Mouse (Mus musculus) neural tube, embryonic 14.5 days (tissue): ENCODE measurements around the gene Lima1. TPM values are rescaled to one million over a fixed set of nuclear protein-coding genes. Genes with fewer than 3 reads are reported as not detected.
A peak's percentile ranks its signal among the peaks of the same experiment; 100 is the strongest.
"Not testable (repeated sequence)": the region's sequence is repeated elsewhere in the genome, so short reads cannot be mapped to it uniquely, and the experiment has no call there.

Experiments
- ATAC-seq: fragments of 200-750 bp; cut with Nextera tagmentation; 2 replicates; pipeline ENCODE4 v1.8.0; 2017; ENCODE audit warnings: low read depth, mild to moderate bottlenecking, moderate TSS enrichment, moderate library complexity
- H3K27ac ChIP-seq: fragments of 300-500 bp; sonication (generic); 2 replicates; pipeline ENCODE4 v1.5.1; 2014; ENCODE audit warnings: low read depth, mild to moderate bottlenecking, control low read depth, low read length, moderate library complexity, mixed read lengths
- H3K27me3 ChIP-seq: fragments of 300-500 bp; sonication (generic); 2 replicates; pipeline ENCODE4 v1.6.1; 2014; ENCODE audit warnings: low read length; ENCODE audit not compliant: control insufficient read depth, insufficient read depth
- H3K36me3 ChIP-seq: fragments of 300-500 bp; sonication (generic); 2 replicates; pipeline ENCODE4 v1.6.1; 2014; ENCODE audit warnings: low read length, mixed read lengths; ENCODE audit not compliant: control insufficient read depth, insufficient read depth
- H3K4me1 ChIP-seq: fragments of 300-500 bp; sonication (generic); 2 replicates; pipeline ENCODE4 v1.6.1; 2014; ENCODE audit warnings: low read length; ENCODE audit not compliant: control insufficient read depth, insufficient read depth
- H3K4me2 ChIP-seq: fragments of 300-500 bp; sonication (generic); 2 replicates; pipeline ENCODE4 v1.6.1; 2014; ENCODE audit warnings: mild to moderate bottlenecking, low read depth, low read length, control low read depth
- H3K4me3 ChIP-seq: fragments of 300-500 bp; sonication (generic); 2 replicates; pipeline ENCODE4 v1.5.1; 2014; ENCODE audit warnings: low read depth, low read length, control low read depth, mixed read lengths
- H3K9ac ChIP-seq: fragments of 300-500 bp; sonication (generic); replicated peaks from 2 replicates; pipeline ENCODE4 v1.6.1; 2014; ENCODE audit warnings: low read depth, mild to moderate bottlenecking, control low read depth, low read length, mixed read lengths
- H3K9me3 ChIP-seq: fragments of 300-500 bp; sonication (generic); 2 replicates; pipeline ENCODE4 v1.6.1; 2016; ENCODE audit warnings: low read length; ENCODE audit not compliant: control insufficient read depth
- WGBS: fragments of 180-500 bp; shearing (Covaris S2); extraction: QIAGEN DNeasy Blood & Tissue Kit; methylation state at CpG from one replicate; pipeline ENCODE4 v1.1.7; 2014; 5-methylcytosine and 5-hydroxymethylcytosine counted together
- polyA plus RNA-seq: library from polyadenylated mRNA; unstranded; fragments of >200 nt; fragmentation: Nextera tagmentation; extraction: Ambion mirVana; gene quantifications from 2 replicates; pipeline ENCODE4 v1.2.1, GENCODE M21; 2014

Lima1 gene
- polyA plus RNA-seq, 1 experiment from 2014 or later: 14.9 TPM

DNA sequence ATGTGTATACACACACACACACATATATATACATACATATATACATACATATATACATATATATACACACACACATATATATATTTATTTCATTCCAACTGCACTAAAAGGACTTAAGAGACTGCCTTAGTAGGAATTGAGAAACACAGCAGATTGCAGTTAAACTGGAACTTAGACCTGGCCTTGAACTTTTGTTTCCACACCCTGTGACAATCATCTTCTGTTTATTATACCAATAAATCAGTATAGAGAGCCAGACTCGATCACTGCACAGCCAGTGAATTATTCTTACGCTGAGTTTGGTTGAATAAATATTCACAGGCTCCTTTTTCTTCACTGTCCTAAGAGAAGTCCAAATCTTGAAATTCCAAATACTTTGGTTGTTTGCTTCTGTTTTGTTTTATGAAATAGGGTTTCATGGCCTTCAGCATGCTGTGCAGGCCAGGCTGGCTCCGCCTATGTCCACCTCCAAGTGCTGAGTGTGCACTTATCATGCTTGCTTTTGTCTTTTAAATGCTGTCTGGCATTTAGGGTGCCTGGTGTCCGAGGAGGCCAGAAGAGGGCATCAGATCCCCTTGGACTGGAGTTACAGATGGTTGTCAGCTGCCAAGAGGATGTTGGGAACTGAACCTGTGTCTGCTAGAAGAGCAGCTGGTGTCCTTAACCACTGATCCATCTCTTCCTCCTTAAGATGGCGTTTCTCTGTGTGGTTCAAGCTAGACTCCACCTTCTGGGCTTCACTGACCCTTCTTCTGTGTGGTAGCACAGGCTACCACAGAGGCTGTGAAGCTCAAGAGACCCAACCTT is 41.4 kb downstream of the Lima1 start:
- Histone ChIP-seq H3K4me1 (no peaks in the 10 kb centered on the region), H3K9me3 (no peaks in the 10 kb centered on the region), H3K36me3 (no peaks in the 10 kb centered on the region), H3K27me3 (no peaks in the 10 kb centered on the region), H3K9ac (no peak overlapping the region), H3K4me3 (no peak overlapping the region), H3K27ac (no peak overlapping the region), H3K4me2 (no peak overlapping the region)
- 76% methylated on average over 5 of the region's 5 CpGs for WGBS
- ATAC-seq: no peak

DNA sequence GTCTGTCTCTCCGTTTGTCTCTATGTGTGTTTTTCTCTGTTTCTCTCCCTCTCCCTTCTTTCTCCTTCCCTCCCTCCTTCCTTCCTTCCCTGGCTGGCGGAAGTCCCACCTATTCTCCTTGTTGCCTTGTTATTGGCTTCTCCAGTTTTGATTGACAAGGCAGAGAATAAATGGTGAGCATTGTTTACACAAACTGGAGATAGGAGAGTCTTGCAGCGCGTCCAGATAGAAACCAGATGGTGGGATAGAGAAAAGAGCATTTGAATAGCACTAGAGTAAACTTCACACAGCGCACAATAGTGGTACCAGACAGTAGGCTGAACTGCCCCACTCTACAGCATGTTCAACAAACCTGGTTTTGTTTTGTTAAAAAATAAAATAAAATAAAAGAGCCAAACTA is 43.7 kb downstream of the Lima1 start:
- no peaks in the 10 kb centered on the region for H3K36me3 ChIP-seq
- 82% methylated on average over 5 of the region's 5 CpGs for WGBS
- H3K9ac ChIP-seq: no peak overlapping the region
- H3K4me1 ChIP-seq: no peaks in the 10 kb centered on the region
- no peak for ATAC-seq
- H3K27me3 ChIP-seq: no peaks in the 10 kb centered on the region
- H3K4me3 ChIP-seq: no peak overlapping the region
- no peak overlapping the region for H3K4me2 ChIP-seq
- H3K9me3 ChIP-seq: no peaks in the 10 kb centered on the region
- H3K27ac ChIP-seq: no peak overlapping the region

DNA sequence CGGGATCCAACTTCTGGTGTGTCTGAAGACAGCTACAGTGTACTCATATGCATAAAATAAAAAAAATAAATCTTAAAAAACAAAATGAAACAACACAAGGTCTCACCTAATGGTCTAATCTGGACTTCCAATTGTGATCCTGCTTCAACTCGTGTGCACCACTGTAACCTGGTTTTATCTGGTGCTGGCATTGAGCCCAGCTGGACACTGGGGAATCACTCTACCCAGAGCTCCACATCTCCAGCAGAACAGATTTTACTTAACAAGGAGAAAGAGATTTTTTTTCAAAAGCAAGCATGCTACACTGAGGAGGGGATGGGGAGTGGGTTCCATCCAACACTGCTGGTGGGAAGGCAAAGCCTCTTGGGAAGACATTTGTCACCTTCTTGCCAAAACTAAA is 47.2 kb downstream of the Lima1 start:
- ATAC-seq: no peak
- H3K9ac ChIP-seq: no peak overlapping the region
- no peaks in the 10 kb centered on the region for H3K36me3 ChIP-seq
- H3K9me3 ChIP-seq: no peaks in the 10 kb centered on the region
- WGBS: 73% methylated on average over 2 of the region's 2 CpGs
- no peaks in the 10 kb centered on the region for H3K27me3 ChIP-seq
- no peak overlapping the region for H3K4me2 ChIP-seq
- H3K4me1 ChIP-seq: no peaks in the 10 kb centered on the region
- H3K27ac ChIP-seq: no peak overlapping the region
- no peak overlapping the region for H3K4me3 ChIP-seq

DNA sequence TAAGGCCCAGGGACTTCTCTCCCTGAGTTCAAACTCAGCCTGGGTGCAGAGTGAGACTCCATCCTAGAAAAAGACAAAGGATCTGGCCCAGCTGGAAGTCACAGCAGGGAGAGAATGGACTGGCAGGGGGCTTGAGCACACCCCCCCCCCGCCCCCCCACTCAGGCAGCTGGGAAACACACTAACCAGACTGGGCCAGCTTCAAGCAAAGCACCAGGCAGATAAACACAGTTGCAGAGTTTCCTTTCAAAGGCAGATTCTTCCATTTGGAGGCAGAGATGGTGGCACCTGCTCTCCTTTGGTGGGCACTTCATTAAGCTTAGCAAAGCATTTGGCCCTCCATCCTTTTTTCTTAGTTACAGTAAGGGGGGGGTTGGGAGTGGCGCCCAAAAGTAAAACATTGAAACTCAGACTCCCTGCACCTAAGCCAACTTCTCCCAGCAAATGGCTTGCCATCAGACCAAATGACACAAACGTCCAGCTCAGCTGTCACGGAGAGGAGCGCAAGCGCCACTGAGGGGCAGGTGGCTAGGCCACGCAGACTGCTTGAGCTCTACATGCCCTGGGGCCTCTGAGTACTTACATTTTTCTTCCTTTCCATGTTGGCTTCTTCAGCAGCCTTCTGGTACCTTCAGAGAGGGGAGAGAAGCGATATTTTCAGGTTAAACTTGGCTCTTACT is 48.9 kb downstream of the Lima1 start:
- Histone ChIP-seq H3K27ac (no peak overlapping the region), H3K9ac (no peak overlapping the region), H3K9me3 (no peaks in the 10 kb centered on the region)

DNA sequence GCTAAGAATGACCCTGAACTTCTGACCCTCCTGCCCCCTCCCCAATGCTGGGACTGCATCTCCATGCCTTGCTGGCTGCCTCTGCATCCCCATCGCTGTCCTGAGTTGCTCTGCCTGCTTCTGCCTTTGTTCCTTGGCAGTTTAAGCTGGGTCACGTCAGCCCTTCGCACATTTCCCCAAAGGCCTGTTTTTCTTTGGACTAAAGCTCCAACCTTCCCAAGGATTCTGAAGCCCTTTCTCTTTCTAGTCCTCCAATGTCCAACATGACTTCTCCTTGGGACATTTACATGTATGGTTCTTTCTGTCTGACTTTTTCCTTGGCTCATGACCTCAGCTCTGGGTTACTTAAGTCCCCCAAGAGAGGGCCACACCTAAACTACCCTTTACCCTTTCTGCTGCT is 50.0 kb downstream of the Lima1 start:
- H3K4me1 ChIP-seq: no peaks in the 10 kb centered on the region
- ATAC-seq: no peak
- H3K27ac ChIP-seq: no peak overlapping the region
- no peak overlapping the region for H3K4me3 ChIP-seq
- H3K9me3 ChIP-seq: no peaks in the 10 kb centered on the region
- H3K36me3 ChIP-seq: no peaks in the 10 kb centered on the region
- H3K27me3 ChIP-seq: no peaks in the 10 kb centered on the region
- no peak overlapping the region for H3K4me2 ChIP-seq
- WGBS: 77% methylated on average over 3 of the region's 3 CpGs
- H3K9ac ChIP-seq: no peak overlapping the region

More for the DNA sequence above, 48.9 kb downstream of the Lima1 start:
- no peaks in the 10 kb centered on the region for H3K36me3 ChIP-seq
- H3K4me2 ChIP-seq: no peak overlapping the region
- H3K4me3 ChIP-seq: no peak overlapping the region
- WGBS: 55% methylated on average over 8 of the region's 8 CpGs
- H3K27me3 ChIP-seq: no peaks in the 10 kb centered on the region
- no peak for ATAC-seq
- no peaks in the 10 kb centered on the region for H3K4me1 ChIP-seq

GRCm38 (mm10) chr15:99823322-99823898 is 51.8 kb downstream of the Lima1 start:
- H3K27ac ChIP-seq: no peak overlapping the region
- no peak overlapping the region for H3K9ac ChIP-seq
- H3K36me3 ChIP-seq: no peaks in the 10 kb centered on the region
- H3K4me2 ChIP-seq: no peak overlapping the region
- no peak overlapping the region for H3K4me3 ChIP-seq
- peaks cover 14% of the 10 kb centered on the region for H3K4me1 ChIP-seq
- no peak for ATAC-seq
- no peaks in the 10 kb centered on the region for H3K9me3 ChIP-seq
- no peaks in the 10 kb centered on the region for H3K27me3 ChIP-seq
- 72% methylated on average over 8 of the region's 8 CpGs for WGBS

DNA sequence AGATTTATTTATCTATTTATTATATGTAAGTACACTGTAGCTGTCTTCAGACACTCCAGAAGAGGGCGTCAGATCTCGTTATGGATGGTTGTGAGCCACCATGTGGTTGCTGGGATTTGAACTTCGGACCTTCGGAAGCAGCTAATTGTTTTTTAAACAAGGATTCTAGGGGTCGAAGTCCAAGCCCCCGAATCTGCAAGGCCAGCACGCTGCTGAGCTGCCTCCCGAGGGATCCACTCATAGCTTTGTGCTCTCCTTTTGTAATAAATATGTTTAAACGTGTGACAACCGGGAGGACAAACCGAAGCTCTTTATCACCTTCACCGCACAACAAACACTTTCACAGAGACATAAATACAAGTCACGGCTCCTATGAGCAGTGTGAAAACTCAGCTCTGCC is 52.8 kb downstream of the Lima1 start:
- H3K4me1 ChIP-seq: peaks cover 19% of the 10 kb centered on the region
- H3K4me2 ChIP-seq, H3K9ac ChIP-seq, H3K9me3 ChIP-seq, H3K27me3 ChIP-seq, ATAC-seq, H3K4me3 ChIP-seq, H3K27ac ChIP-seq, H3K36me3 ChIP-seq: not testable (repeated sequence)
- 70% methylated on average over 13 of the region's 13 CpGs for WGBS

DNA sequence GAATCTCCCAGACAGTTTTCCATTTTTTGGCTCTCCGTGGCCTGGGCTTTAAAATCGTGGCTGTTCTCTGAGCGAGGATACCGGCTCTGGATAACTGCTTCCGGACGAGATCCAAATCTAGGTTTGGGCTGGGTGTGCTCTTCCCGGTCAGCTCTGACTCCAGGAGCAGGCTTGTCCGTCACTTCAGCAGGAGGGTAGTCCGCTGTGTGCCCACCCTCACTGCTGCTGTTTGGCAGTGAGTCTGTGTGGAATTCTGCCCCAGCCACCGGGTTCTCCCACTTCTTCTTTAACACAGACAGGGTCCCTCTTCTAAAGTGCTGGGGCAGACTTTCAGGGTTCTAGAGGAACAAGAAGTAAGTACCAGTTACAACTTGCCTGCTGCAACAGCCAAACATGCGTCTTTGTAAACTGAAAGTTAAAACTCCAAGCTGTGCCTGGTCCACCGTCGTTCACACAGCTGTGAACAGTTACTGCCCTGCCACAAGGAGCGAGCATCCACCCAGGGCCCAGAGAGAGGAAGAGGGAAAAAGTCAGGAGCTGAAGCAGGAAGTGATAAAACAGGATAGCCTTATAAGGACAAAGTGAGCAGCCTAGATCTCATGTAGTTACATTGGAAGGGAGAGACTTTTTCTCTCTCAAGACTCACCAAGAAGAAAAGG is 55.5 kb downstream of the Lima1 start:
- H3K36me3 ChIP-seq: no peaks in the 10 kb centered on the region
- WGBS: 59% methylated on average over 14 of the region's 14 CpGs
- no peak for ATAC-seq
- H3K4me3 ChIP-seq: peak overlapping the region; percentile 25
- H3K27me3 ChIP-seq: no peaks in the 10 kb centered on the region
- H3K9me3 ChIP-seq: no peaks in the 10 kb centered on the region
- peaks cover 22% of the 10 kb centered on the region for H3K4me1 ChIP-seq
- peak overlapping the region; percentile 70 for H3K27ac ChIP-seq
- H3K4me2 ChIP-seq: peak overlapping the region; percentile 24; the same call in 1 of the 2 replicates
- H3K9ac ChIP-seq: peak overlapping the region; percentile 21; the same call in 1 of the 2 replicates

DNA sequence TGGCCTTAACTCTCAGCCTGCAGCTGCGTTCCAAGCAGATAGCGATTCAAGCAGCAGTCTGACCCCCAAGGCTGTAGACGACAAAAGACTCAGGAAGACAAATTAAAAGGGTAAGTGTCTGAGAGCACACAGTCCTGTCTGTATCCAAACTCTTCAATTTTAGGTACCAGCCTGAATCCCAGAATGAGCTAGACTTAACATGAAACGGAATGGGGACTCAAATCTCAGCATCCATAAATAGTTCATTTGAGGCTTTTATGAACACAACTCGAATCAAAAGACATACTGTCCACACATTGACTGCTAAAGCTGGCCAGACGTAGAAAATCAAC is 56.2 kb downstream of the Lima1 start:
- Histone ChIP-seq H3K9ac (no peak overlapping the region; the same call in 1 of the 2 replicates), H3K9me3 (no peaks in the 10 kb centered on the region), H3K27me3 (no peaks in the 10 kb centered on the region), H3K36me3 (no peaks in the 10 kb centered on the region), H3K4me1 (peaks cover 22% of the 10 kb centered on the region), H3K4me3 (peak overlapping the region; percentile 25), H3K4me2 (peak overlapping the region; percentile 24), H3K27ac (peak overlapping the region; percentile 70)
- WGBS: 20% methylated on average over 6 of the region's 6 CpGs
- ATAC-seq: no peak
